Mouse (Mus musculus): ENCODE results near the gene Pcsk2. TPM values are rescaled to one million over a fixed set of nuclear protein-coding genes. Genes with fewer than 3 reads are reported as not detected.

Pcsk2 gene
- total RNA-seq, 2 experiments from 2014 or later, result 268 to 275 TPM

DNA sequence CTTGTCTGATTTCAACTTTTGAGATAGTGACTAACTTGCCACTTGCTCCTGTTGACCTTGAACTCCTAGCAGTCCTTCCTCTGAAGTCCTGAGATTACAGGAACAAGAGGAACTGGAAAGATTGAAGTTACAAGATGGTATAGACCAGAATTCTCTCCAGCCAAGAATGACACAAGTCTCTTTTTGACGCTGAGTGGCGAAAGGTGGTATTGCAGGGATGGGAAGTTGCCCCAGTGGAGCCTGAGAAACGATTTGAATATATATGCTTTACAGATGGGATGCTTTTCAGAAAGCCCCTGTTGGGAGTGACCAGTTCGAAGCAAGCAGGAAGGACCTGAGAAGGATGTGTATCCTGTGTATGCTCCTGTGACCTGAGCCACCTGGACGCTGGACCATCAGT lies 262.8 kb downstream of the Pcsk2 start:
- no peak for DNase-seq (ENCODE audit: low spot score in 2 of 2)
- intact Hi-C loops (cut with DNase I), result no loop called here

DNA sequence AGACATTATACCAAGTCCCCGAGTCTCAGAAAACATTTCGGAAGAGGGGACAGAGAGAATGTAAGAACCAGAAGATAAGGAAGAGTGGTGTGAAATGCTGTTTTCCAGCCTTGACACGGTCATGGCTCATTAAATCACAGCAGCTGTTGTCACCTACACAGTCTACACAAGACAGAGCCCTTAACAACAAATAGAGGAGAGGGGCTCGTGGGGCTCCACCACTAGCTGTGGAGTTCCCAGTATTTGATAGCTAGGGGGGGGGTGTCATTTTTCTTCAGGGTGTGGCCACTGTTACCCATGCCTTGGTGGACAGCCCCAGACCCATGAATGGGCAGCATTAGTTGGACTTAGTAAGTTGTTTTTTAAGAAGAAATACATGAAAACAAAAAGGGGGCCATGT lies 266.3 kb downstream of the Pcsk2 start:
- intact Hi-C loops (cut with DNase I), result no loop called here
- DNase-seq (ENCODE audit: low spot score in 2 of 2), result no peak

DNA sequence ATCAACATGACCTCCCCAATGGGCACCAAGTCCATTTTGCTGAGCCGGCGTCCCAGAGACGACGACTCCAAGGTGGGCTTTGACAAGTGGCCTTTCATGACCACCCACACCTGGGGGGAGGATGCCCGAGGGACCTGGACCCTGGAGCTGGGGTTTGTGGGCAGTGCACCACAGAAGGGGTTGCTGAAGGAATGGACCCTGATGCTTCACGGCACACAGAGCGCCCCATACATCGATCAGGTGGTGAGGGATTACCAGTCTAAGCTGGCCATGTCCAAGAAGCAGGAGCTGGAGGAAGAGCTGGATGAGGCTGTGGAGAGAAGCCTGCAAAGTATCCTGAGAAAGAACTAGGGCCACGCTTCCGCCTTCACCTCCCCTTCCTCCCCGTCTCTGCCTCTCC lies 267.5 kb downstream of the Pcsk2 start:
- no peak for DNase-seq (ENCODE audit: low spot score in 2 of 2)
- intact Hi-C loops (cut with DNase I), result no loop called here

DNA sequence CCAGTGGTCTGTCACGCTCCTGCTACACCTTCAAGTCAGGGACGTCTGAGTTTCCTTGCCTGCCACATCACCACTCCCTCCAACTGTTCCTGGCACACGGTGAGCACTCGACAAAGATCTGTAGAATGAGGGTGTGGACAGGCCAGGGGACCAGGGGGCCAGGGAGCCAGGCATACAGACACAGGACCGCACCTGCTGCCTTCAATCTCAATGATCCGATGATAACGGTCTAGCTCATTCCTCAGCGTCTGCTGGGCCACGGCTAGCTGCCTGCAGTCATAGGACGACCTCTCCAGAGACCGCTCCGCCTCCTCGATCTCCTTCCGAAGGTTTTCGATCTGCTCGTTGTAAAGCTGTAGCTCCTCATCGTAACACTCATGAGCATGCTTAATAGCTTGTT lies 285.7 kb downstream of the Pcsk2 start:
- DNase-seq (ENCODE audit: low spot score in 2 of 2), result no peak
- intact Hi-C loops (cut with DNase I), result no loop called here

DNA sequence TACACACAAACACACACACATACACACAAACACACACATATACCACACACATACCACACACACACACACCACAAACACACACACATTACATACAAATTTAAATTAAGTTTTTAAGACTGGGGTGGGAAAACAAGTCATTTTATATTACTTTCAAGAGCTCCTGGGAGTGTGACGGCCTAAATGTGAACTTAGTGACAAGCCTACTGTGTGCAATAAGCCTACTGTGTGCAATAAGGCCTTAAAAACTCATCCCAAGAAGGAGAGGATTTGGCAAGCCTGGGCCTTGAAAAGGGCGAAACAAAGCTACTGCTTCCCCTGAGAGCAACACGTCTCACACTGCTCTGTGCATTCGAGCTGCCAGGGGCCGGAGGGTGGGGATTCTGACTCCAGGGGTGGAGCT lies 286.8 kb downstream of the Pcsk2 start:
- DNase-seq (ENCODE audit: low spot score in 2 of 2), result no peak
- intact Hi-C loops (cut with DNase I), result no loop called here

DNA sequence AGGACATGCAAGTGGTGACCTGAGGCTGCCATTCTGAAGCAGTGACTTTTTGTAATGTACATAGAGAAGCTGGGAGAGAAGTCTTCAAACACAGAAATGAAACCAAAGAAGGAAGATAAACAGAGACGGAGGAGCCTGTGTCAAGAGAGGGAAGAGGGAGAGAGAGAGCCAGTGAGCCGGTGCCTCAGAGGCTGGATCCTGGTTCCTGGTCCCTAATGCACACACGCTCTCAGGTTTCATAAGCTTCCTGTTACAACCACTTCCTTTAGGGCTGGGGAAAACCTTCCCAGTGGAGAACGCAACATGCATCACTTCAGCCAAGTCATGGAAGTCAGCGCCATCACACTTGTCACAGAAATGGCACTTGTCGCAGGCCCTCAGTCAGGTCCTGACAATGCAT lies 288.1 kb downstream of the Pcsk2 start:
- intact Hi-C loops (cut with DNase I), result no loop called here

DNA sequence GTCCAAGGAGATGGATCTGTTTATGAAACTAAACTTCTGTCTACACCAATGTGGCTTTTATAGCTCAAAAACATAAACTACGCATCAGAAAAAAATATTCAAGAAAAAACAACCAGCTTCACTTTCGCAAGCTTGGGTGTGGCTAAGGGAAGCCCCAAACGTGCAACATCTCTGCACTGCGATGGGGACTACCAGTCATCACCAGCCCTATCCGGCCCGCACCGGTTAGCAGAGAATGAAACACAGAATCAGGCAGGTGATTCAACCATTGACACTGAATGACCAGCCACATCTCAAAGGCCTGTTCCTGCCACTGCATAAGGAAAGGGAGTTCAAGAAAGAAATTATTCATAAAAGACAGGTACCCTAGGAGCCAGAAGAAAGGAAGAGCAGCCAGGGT lies 289.9 kb downstream of the Pcsk2 start:
- intact Hi-C loops (cut with DNase I), result loop anchor here (2.0 to 5.0 kb wide), 2 partner anchors 141 to 617 kb away; no protein-coding TSS in a partner anchor
- DNase-seq (ENCODE audit: low spot score in 2 of 2), result no peak

More for the DNA sequence above, 288.1 kb downstream of the Pcsk2 start:
- no peak for DNase-seq (ENCODE audit: low spot score in 2 of 2)

DNA sequence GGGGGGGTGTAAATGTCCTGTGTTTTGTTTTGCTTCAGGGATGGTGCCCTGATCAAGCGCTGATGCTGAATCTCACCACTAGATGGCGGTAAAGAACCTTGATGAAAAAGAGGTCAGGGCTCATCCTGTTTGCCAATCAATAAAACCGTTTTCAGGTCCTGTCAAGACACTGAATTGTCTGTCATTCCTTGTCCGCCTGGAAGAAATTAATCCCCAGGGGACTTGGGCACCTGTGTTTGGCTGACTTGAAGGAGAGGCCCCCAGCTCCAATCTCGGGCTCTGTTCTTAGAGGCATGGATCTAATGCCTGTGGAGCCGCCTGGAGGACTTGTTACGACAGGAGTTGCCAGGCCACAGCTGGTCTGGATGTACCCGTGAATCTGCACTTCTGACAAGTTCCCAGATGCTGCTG lies 291.3 kb downstream of the Pcsk2 start:
- intact Hi-C loops (cut with DNase I), result loop anchor here (1.0 to 5.0 kb wide), 3 partner anchors 140 to 616 kb away; no protein-coding TSS in a partner anchor
- DNase-seq (ENCODE audit: low spot score in 2 of 2), result peak; percentile 74 to 81

DNA sequence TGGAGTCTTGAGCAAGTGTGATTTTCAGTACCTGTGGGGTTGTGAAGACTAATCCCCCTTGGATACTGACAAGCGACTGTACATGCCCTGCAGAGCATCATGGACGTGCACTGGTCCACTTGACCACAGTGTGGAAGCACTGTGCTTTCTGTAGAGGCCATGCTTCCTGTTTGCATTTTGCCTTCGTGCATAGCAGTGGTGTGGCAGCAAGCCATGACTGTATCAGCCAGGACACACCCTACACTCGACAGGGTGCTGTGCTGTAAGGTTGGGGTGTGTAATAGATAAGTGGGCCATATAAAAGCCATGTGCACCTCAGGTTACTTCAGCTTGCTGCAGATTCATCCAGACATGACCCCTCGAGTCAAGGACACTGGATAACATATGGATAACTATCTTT lies 292.7 kb downstream of the Pcsk2 start:
- DNase-seq (ENCODE audit: low spot score in 2 of 2), result no peak

DNA sequence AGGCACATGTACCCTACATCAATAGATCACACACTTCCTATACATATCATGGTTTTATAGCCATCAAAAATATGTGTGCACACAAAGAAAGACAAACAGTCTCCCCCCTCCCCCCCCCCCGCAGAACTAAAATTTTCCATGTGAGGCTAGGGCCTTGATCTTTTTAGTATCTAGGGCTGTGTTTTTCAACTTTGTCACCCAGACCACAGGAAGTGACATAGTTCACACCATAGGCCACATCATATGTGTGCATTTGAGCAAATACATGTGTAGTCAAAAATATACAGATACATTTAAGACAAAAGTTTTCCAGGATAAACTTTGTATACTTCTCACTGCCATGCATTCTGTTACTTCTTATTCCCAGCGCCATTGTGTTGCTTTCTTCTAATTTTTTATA lies 293.5 kb downstream of the Pcsk2 start:
- no peak for DNase-seq (ENCODE audit: low spot score in 2 of 2)
- intact Hi-C loops (cut with DNase I), result loop anchor here (5.0 kb wide), 1 partner anchor 138 kb away; no protein-coding TSS in a partner anchor

More for the DNA sequence above, 292.7 kb downstream of the Pcsk2 start:
- intact Hi-C loops (cut with DNase I), result loop anchor here (5.0 kb wide), 1 partner anchor 139 kb away; no protein-coding TSS in a partner anchor

DNA sequence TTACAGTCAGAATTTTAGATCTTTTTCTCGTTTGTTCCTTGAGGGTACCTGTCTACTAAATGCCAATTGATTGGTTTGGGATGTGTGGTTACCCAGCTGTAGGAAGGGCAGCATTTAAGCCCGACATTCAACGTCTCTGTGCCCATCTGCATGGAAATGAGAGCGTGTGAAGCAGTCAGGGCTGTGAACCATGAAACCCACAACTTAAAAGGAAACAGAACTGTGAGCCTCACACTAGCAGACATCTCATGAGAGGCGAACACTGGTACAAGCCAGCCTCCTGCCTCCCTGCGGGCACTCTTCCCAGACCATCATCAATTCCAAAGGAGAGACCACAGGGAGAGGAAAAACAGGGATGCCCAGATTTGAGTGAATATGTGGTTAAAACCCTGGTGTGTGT lies 294.9 kb downstream of the Pcsk2 start:
- intact Hi-C loops (cut with DNase I), result no loop called here
- DNase-seq (ENCODE audit: low spot score in 2 of 2), result no peak

DNA sequence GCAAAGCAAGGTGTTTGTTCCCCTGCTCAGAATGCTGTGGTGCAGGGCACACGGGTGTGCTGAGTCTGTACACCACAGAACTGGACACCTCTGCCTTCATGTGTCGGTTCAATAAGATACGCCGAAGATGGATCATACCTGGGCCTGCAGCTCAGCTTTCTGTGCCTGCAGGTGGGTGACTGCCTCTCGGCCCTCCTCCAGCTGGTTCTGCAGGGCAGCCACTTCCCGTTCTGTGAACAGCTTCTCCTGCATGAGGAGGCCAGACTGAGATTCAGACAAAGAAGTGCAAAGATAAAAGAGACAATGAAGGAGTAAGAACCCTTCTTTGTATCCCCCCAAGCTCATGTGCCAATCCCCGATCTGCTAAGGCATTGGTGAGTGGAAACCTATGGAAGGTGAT lies 295.6 kb downstream of the Pcsk2 start:
- intact Hi-C loops (cut with DNase I), result no loop called here
- no peak for DNase-seq (ENCODE audit: low spot score in 2 of 2)

DNA sequence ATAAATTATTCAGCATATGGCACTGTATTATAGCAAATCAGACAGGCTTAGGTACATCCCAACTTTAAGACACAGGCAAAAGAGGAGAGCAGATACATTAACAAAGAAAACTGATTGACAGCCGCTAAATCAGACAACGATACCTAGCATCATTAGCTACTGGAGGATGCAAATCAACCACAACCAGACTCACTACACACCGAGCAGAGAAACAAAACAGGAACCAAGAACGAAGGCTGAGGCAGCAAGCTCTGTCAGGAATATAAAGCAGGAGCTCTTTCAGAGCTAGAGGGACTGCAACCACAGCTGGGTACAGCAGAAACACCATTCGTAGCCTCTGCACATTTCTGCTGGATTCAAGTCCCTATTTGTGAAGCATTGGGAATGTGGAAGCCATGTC lies 298.8 kb downstream of the Pcsk2 start:
- intact Hi-C loops (cut with DNase I), result no loop called here
- no peak for DNase-seq (ENCODE audit: low spot score in 2 of 2)

DNA sequence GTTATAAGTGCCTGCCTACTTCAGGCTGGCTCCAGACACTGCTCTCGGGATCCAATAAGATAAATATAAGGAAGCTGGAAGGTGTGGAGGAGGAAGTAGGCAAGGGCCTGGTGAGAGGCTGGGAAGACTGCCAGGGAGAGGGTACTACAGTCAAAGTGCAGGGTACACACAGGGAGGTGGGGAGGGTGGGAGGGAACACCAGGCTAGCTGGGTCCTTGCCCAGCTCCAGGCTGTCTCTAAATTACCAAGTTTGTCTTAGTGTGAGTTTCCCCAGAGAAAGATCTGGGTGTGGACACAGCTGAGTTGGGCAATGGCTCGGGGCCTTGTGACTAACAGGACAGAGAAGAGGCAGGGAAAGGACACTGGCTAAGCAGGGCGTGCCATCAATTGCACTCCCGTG lies 300.8 kb downstream of the Pcsk2 start:
- peak in 1 of 2 experiments; percentile 39 for DNase-seq (ENCODE audit: low spot score in 2 of 2)
- intact Hi-C loops (cut with DNase I), result no loop called here

DNA sequence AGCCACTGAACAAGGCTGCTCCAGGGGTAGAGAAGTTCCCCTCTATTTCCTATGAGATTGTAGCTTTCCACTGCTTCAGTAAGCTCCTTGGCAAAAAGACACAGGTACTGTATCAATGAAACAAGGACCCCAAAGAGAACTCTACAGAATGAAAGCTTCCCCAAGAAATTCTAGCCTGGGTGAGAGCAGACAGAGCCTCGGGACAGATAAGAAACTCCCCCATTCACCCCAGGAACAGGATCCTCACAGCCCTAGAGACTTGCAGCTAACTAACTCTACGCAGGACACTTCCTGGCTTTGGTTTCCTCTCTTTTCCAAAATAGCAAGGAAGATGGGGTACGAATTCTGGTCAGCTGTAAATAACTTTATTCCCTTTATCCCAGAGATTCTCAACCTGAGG lies 301.3 kb downstream of the Pcsk2 start:
- intact Hi-C loops (cut with DNase I), result no loop called here

DNA sequence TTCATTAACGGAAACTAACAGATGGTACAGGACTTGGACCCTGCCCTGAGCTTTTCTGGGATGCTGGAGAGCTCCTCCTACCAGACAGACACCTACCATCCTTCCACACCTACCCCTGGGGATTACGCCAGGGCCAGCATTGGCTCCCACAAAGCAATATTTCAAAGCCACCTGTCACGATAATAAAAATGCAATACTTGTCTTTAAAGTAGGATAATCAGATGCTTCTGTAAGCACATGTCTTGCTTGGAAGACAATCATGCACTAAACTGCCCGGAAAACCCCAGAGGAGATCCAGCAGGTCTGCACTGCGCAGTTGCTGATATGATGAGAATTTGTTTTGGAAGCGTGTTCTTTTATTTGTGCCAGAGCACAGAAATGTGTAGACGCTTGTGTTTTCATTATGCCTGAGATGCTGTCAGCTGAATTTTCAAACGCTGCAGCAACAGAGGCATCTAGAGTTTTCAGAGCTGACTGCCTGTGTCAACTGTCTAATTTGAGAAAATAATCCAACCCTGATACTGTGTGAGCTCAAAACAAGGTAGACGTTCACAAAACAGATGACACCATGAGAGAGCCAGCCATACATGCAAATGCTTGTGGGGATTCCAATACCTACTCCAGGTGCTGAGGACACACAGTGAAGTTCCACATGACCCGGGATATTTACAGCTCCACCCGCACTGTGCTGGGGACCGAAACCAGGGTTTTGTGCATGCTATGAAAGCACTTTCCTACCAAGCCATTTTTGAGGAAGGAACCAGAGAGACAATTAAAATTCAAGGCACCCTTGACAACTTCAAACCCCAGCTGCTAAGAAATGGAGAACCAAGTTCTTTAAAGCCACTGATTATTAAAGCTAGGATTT lies 305.6 kb downstream of the Pcsk2 start:
- peak; percentile 7 to 30 for DNase-seq (ENCODE audit: low spot score in 2 of 2)
- intact Hi-C loops (cut with DNase I), result no loop called here

More for the DNA sequence above, 301.3 kb downstream of the Pcsk2 start:
- no peak for DNase-seq (ENCODE audit: low spot score in 2 of 2)

DNA sequence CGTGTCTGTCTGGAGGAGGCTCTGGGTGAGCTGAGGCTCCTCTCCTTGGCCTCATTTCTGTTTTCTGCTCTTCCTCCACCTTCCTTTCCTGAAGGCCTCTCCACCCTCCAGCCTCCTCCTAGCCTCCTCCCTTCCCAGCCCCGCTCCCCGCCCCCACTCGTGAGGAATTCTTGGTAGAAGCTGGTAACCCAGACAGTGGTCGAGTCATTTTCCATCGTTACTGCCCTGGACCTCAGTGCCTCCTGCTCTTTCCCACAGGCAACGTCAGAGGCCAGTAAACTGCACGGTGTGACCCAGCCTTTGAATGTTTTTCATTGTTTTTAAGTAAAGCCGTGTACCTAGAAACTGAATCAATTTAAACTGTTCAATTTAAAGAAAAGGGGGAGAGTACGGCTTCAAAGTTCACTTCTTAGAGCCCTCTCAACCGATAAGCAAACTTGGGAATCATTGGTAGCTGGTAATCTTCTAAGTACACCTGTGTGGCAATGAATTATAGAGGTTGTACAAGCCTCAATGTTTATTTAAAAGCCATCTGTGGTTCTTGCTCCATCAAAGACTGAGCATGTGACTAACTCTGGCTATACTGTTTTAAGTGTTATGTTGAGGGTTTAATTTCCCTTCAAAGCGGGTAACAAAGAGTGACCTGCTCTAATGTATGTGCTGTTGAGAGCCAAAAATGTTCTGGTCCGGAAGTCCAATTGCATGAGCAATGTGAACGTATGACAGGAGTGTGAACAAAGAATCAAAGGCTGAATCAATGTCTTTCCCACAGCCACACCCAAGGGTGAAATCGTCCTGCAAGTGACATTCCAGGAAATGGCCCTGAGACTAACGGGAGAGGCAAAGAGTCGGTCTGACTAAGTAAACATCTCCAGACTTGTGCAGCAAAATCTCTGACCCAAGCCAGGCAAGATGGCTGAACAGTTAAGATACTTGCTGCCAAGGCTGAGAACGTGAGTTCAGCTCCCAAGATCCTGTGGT lies 306.6 kb downstream of the Pcsk2 start:
- intact Hi-C loops (cut with DNase I), result no loop called here
- DNase-seq (ENCODE audit: low spot score in 2 of 2), result no peak

DNA sequence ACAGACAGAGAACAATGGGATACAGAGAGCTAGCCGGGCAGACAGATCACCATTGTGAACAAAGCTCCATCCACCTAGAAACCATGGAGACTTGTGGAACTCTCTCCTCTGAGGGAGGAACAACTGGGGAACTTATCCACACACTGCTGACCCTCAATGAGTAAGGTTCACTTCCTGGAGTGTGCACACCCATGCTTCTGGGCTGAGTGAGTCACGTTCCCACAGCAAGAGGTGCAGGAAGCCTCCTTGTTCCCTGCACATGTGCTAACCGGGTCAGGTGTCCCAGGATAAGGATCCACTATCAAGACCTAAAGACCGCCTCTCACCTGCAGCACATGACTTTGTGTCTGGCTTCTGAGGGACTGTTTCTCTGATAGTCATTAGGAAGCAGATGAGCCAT lies 307.5 kb downstream of the Pcsk2 start:
- no peak for DNase-seq (ENCODE audit: low spot score in 2 of 2)
- intact Hi-C loops (cut with DNase I), result no loop called here

DNA sequence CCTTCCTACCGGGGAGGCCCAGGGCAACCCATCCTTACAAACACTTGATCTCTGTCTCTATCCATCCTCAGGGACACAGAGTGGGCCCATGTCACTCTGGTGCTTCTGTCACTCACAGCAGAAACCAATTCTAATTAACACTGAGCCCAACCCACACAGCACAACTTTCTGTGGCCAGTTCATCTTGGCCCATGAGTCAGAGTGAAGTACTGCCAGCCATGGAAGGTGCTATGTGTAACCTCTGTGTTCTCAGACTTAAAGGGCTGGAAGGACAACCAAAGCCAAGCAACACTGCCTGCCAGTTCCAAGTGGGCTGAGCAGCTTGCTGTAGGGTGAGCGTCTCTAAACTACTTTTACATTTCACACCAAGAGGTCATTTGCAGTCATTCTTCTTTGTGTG lies 313.2 kb downstream of the Pcsk2 start:
- intact Hi-C loops (cut with DNase I), result no loop called here
- no peak for DNase-seq (ENCODE audit: low spot score in 2 of 2)

Measured in left cerebral cortex, postnatal 25 days (tissue).